ENCODE assay signal across 30 mouse cellular contexts in genomic region chr13:115989091-115989490, GRCm38 (mm10).
DNase-seq lines count a peak whose midpoint lies in the region; ATAC-seq and TF ChIP-seq lines count a peak whose summit lies in the region.
"Had no signal": no experiment of that assay in that cellular context is flagged by ENCODE, and none has a peak within 500 bp of the region (broad histone marks: within the 10 kb centered on the region; RNA-seq: fewer than 3 reads in every experiment).

No protein-coding gene starts in this region.

- TF ChIP-seq POLR2A in heart, adult 2 months (IDR thresholded peaks at IDR 0.05; ENCODE audit: insufficient read depth, low read depth, low read length) = no peak

- no peaks in the 10 kb centered on the region for H3K4me1 ChIP-seq in embryonic facial prominence, embryonic 14.5 days (ENCODE audit: control insufficient read depth, insufficient read depth, low read length)
- H3K4me1 ChIP-seq in embryonic facial prominence, embryonic 10.5 days = no peaks in the 10 kb centered on the region
- H3K4me1 ChIP-seq in heart, adult 2 months (ENCODE audit: control insufficient read depth, insufficient read depth, low read length) = no peaks in the 10 kb centered on the region
- H3K4me1 ChIP-seq: forebrain, embryonic 10.5 days; forebrain, embryonic 15.5 days; heart, embryonic 13.5 days; hindbrain, embryonic 15.5 days; liver, embryonic 12.5 days; neural tube, embryonic 13.5 days had no signal

- no peak overlapping the region for H3K4me2 ChIP-seq in embryonic facial prominence, embryonic 14.5 days (ENCODE audit: low read depth, low read length)
- H3K4me2 ChIP-seq: forebrain, embryonic 15.5 days; heart, embryonic 13.5 days; hindbrain, embryonic 15.5 days; liver, embryonic 12.5 days; neural tube, embryonic 13.5 days had no signal

- no peak overlapping the region for H3K4me3 ChIP-seq in embryonic facial prominence, embryonic 14.5 days (ENCODE audit: low read depth, low read length)
- no peak overlapping the region for H3K4me3 ChIP-seq in embryonic facial prominence, embryonic 10.5 days
- H3K4me3 ChIP-seq in heart, adult 2 months = no peak overlapping the region
- H3K4me3 ChIP-seq: forebrain, embryonic 10.5 days; forebrain, embryonic 15.5 days; gastrocnemius, adult 2 months; heart, embryonic 13.5 days; hindbrain, embryonic 15.5 days; layer of hippocampus, adult 2 months; liver, embryonic 12.5 days; neural tube, embryonic 13.5 days had no signal

- ATAC-seq in embryonic facial prominence, embryonic 14.5 days (ENCODE audit: low read depth) = no peak
- ATAC-seq in monocyte, adult 5-6 weeks (replicated peaks; ENCODE audit: insufficient number of reproducible peaks, low FRiP score, low TSS enrichment, poor library complexity, severe bottlenecking) = no peak
- ATAC-seq: activated CD4-positive, CD25-positive, alpha-beta regulatory T cell, adult 4 months; CD4-positive, CD25-positive, alpha-beta regulatory T cell, adult 4 months; forebrain, embryonic 15.5 days; liver, embryonic 12.5 days; lung, postnatal 0 days; midbrain, embryonic 16.5 days had no signal

- H3K79me2 ChIP-seq in heart, adult 2 months (replicated peaks; ENCODE audit: control insufficient read depth, insufficient read depth, low read length) = no peaks in the 10 kb centered on the region

- intact Hi-C loops in heart, adult 2 months (cut with DNase I) = no loop called here

- H3K9ac ChIP-seq in embryonic facial prominence, embryonic 14.5 days (ENCODE audit: low read depth, low read length) = no peak overlapping the region
- H3K9ac ChIP-seq in heart, adult 2 months (ENCODE audit: low read depth, low read length) = no peak overlapping the region
- H3K9ac ChIP-seq: forebrain, embryonic 15.5 days; heart, embryonic 13.5 days; hindbrain, embryonic 15.5 days; liver, embryonic 12.5 days; neural tube, embryonic 13.5 days had no signal

- no peaks in the 10 kb centered on the region for H3K36me3 ChIP-seq in embryonic facial prominence, embryonic 14.5 days (ENCODE audit: control insufficient read depth, insufficient read depth, low read length)
- no peaks in the 10 kb centered on the region for H3K36me3 ChIP-seq in embryonic facial prominence, embryonic 10.5 days (replicated peaks)
- H3K36me3 ChIP-seq in heart, adult 2 months (ENCODE audit: control insufficient read depth, insufficient read depth, low read length) = no peaks in the 10 kb centered on the region
- H3K36me3 ChIP-seq: forebrain, embryonic 10.5 days; forebrain, embryonic 15.5 days; heart, embryonic 13.5 days; hindbrain, embryonic 15.5 days; liver, embryonic 12.5 days; neural tube, embryonic 13.5 days had no signal

- H3K9me3 ChIP-seq in embryonic facial prominence, embryonic 14.5 days (ENCODE audit: control insufficient read depth, low read length) = no peaks in the 10 kb centered on the region
- H3K9me3 ChIP-seq in embryonic facial prominence, embryonic 10.5 days = no peaks in the 10 kb centered on the region
- H3K9me3 ChIP-seq: forebrain, embryonic 10.5 days; forebrain, embryonic 15.5 days; heart, embryonic 13.5 days; hindbrain, embryonic 15.5 days; liver, embryonic 12.5 days; neural tube, embryonic 13.5 days had no signal

- no peak overlapping the region for H3K27ac ChIP-seq in embryonic facial prominence, embryonic 14.5 days (replicated peaks; ENCODE audit: low read depth, low read length)
- H3K27ac ChIP-seq in embryonic facial prominence, embryonic 10.5 days (replicated peaks) = no peak overlapping the region
- H3K27ac ChIP-seq in heart, adult 2 months = no peak overlapping the region
- H3K27ac ChIP-seq: forebrain, embryonic 10.5 days; forebrain, embryonic 15.5 days; gastrocnemius, adult 2 months; heart, embryonic 13.5 days; hindbrain, embryonic 15.5 days; layer of hippocampus, adult 2 months; liver, embryonic 12.5 days; macrophage; neural tube, embryonic 13.5 days had no signal

- TF ChIP-seq EP300 in heart, adult 2 months (IDR thresholded peaks at IDR 0.05; ENCODE audit: insufficient read depth, low read depth, low read length) = no peak

- peak; percentile 66 for DNase-seq in embryonic facial prominence, embryonic 14.5 days (ENCODE audit: low spot score)
- DNase-seq in embryonic facial prominence, embryonic 10.5 days (ENCODE audit: low spot score) = no peak
- DNase-seq in layer of hippocampus, adult 9-11 months = peak; percentile 9
- DNase-seq in layer of hippocampus, postnatal 14 days (ENCODE audit: low spot score in 2 of 2) = no peak
- peak; percentile 31 for DNase-seq in 3T3-L1 (ENCODE audit: low read depth, low spot score)
- DNase-seq in brain, adult 2 months (ENCODE audit: low read depth, low spot score) = peak; percentile 23
- DNase-seq in heart, adult 2 months = no peak
- DNase-seq: adrenal gland, adult 2 months; cerebellum, adult 8-10 months; gastrocnemius, adult 2 months; gastrocnemius, postnatal 36 days; heart, postnatal 10 days; kidney, adult 9 months; lung, adult 18-20 months; right cerebral cortex, postnatal 4 days; thymus, adult 2 months; thymus, postnatal 4 days had no signal

- no peak for TF ChIP-seq CTCF in heart, adult 2 months (IDR thresholded peaks at IDR 0.05)

- no peaks in the 10 kb centered on the region for H3K27me3 ChIP-seq in embryonic facial prominence, embryonic 14.5 days (replicated peaks; ENCODE audit: control insufficient read depth, insufficient read depth, low read length)
- H3K27me3 ChIP-seq in embryonic facial prominence, embryonic 10.5 days (replicated peaks; ENCODE audit: low read depth, poor library complexity, severe bottlenecking) = no peaks in the 10 kb centered on the region
- H3K27me3 ChIP-seq in heart, adult 2 months (ENCODE audit: control insufficient read depth, insufficient read depth, low read length) = no peaks in the 10 kb centered on the region
- H3K27me3 ChIP-seq: forebrain, embryonic 15.5 days; heart, embryonic 13.5 days; hindbrain, embryonic 15.5 days; liver, embryonic 12.5 days; neural tube, embryonic 13.5 days had no signal

Comparison
In these comparisons a context has a peak if more than half of its experiments do, and no peak if none do; other contexts are left out.
1. DNase-seq: peak in embryonic facial prominence, embryonic 14.5 days (single experiment), layer of hippocampus, adult 9-11 months (single experiment), 3T3-L1 (single experiment) and brain, adult 2 months (single experiment); none in embryonic facial prominence, embryonic 10.5 days (single experiment), layer of hippocampus, postnatal 14 days (0 of 2) and heart, adult 2 months (0 of 2).